Mouse (Mus musculus): ENCODE measurements around the gene 2210407C18Rik. TPM values are rescaled to one million over a fixed set of nuclear protein-coding genes. Genes with fewer than 3 reads are reported as not detected.
A peak's percentile ranks its signal among the peaks of the same experiment; 100 is the strongest.

2210407C18Rik gene
- polyA plus RNA-seq (2012; rRNA removed) (not detected in 2 replicates), polyA plus RNA-seq (2014; fragmentation: Nextera tagmentation; extraction: Ambion mirVana) (not detected in 2 replicates)

- no peak within 1 kb of the TSS for H3K4me2 ChIP-seq (ENCODE audit: low read depth)
- H3K27ac ChIP-seq = no peak within 1 kb of the TSS
- H3K9me3 ChIP-seq (ENCODE audit: control insufficient read depth, low read length) = no peaks in the 10 kb centered on the region
- no peaks in the 10 kb centered on the region for H3K36me3 ChIP-seq (replicated peaks; ENCODE audit: control insufficient read depth, insufficient read depth, low read depth)
- 76% methylated on average over 4 of the region's 4 CpGs for WGBS (ENCODE audit: insufficient replicate concordance)
- no peaks in the 10 kb centered on the region for H3K27me3 ChIP-seq (ENCODE audit: control insufficient read depth, insufficient read depth, low read length)
- DNase-seq (ENCODE audit: low read depth in 3 of 3, low spot score in 3 of 3) (no peak), ATAC-seq (ENCODE audit: insufficient read depth) (no peak)
- H3K4me3 ChIP-seq (ENCODE audit: insufficient read depth in 1 of 2, low read depth in 2 of 2, low read length in 2 of 2) = no peak within 1 kb of the TSS
- TF ChIP-seq CTCF (IDR thresholded peaks at IDR 0.05; ENCODE audit: low read depth) = no peak
- no peaks in the 10 kb centered on the region for H3K4me1 ChIP-seq (replicated peaks; ENCODE audit: control insufficient read depth in 2 of 2, insufficient read depth in 2 of 2, low read length in 1 of 2)
- H3K9ac ChIP-seq (replicated peaks) = no peak within 1 kb of the TSS
Measured at GRCm38 (mm10) chr11:58615975-58616374, at the start of gene 2210407C18Rik. Gene 2210407C18Rik, minus strand, starts transcription at chr11:58616075.

GRCm38 (mm10) chr11:58658596-58658995, 42.7 kb upstream of the 2210407C18Rik start, which contains the start of gene Olfr322:
Gene Olfr322, plus strand, starts transcription at chr11:58658782.
- Histone ChIP-seq H3K36me3 (replicated peaks; ENCODE audit: control insufficient read depth, insufficient read depth, low read depth) (no peaks in the 10 kb centered on the region), H3K9ac (replicated peaks) (no peak within 1 kb of the TSS), H3K4me3 (ENCODE audit: insufficient read depth in 1 of 2, low read depth in 2 of 2, low read length in 2 of 2) (no peak within 1 kb of the TSS), H3K27me3 (ENCODE audit: control insufficient read depth, insufficient read depth, low read length) (no peaks in the 10 kb centered on the region), H3K9me3 (ENCODE audit: control insufficient read depth, low read length) (no peaks in the 10 kb centered on the region), H3K4me1 (replicated peaks; ENCODE audit: control insufficient read depth in 2 of 2, insufficient read depth in 2 of 2, low read length in 1 of 2) (no peaks in the 10 kb centered on the region), H3K27ac (no peak within 1 kb of the TSS), H3K4me2 (ENCODE audit: low read depth) (no peak within 1 kb of the TSS)
- DNase-seq (ENCODE audit: low read depth in 3 of 3, low spot score in 3 of 3) = no peak
- ATAC-seq (ENCODE audit: insufficient read depth) = no peak
- WGBS (ENCODE audit: insufficient replicate concordance) = 73% methylated on average over 4 of the region's 4 CpGs
- TF ChIP-seq EP300 (IDR thresholded peaks at IDR 0.05; ENCODE audit: low read depth) = no peak
- no peak for TF ChIP-seq CTCF (IDR thresholded peaks at IDR 0.05; ENCODE audit: low read depth)

- Histone ChIP-seq H3K4me3 (ENCODE audit: insufficient read depth in 1 of 2, low read depth in 2 of 2, low read length in 2 of 2) (no peak overlapping the region), H3K36me3 (replicated peaks; ENCODE audit: control insufficient read depth, insufficient read depth, low read depth) (peaks cover 20% of the 10 kb centered on the region), H3K9me3 (ENCODE audit: control insufficient read depth, low read length) (no peaks in the 10 kb centered on the region), H3K4me2 (ENCODE audit: low read depth) (no peak overlapping the region), H3K27me3 (ENCODE audit: control insufficient read depth, insufficient read depth, low read length) (no peaks in the 10 kb centered on the region), H3K27ac (no peak overlapping the region), H3K9ac (replicated peaks) (no peak overlapping the region), H3K4me1 (replicated peaks; ENCODE audit: control insufficient read depth in 2 of 2, insufficient read depth in 2 of 2, low read length in 1 of 2) (no peaks in the 10 kb centered on the region)
- TF ChIP-seq CTCF (IDR thresholded peaks at IDR 0.05; ENCODE audit: low read depth) = no peak
- TF ChIP-seq EP300 (IDR thresholded peaks at IDR 0.05; ENCODE audit: low read depth) = no peak
- WGBS (ENCODE audit: insufficient replicate concordance) = 84% methylated on average over 3 of the region's 3 CpGs
- ATAC-seq (ENCODE audit: insufficient read depth) = no peak
- no peak for DNase-seq (ENCODE audit: low read depth in 3 of 3, low spot score in 3 of 3)
Measured at GRCm38 (mm10) chr11:58655151-58655550, 39.3 kb upstream of the 2210407C18Rik start.

- H3K4me3 ChIP-seq (ENCODE audit: insufficient read depth in 1 of 2, low read depth in 2 of 2, low read length in 2 of 2) = peak overlapping the region; percentile 7 to 77; a peak in 3 of 4 replicates
- no peak for TF ChIP-seq EP300 (IDR thresholded peaks at IDR 0.05; ENCODE audit: low read depth)
- TF ChIP-seq CTCF (IDR thresholded peaks at IDR 0.05; ENCODE audit: low read depth) = peak; percentile 99
- DNase-seq (ENCODE audit: low read depth in 3 of 3, low spot score in 3 of 3) = peak; percentile 82 to 90 (median 89)
- H3K27me3 ChIP-seq (ENCODE audit: control insufficient read depth, insufficient read depth, low read length) = no peaks in the 10 kb centered on the region
- peaks cover 57% of the 10 kb centered on the region for H3K36me3 ChIP-seq (replicated peaks; ENCODE audit: control insufficient read depth, insufficient read depth, low read depth)
- peak overlapping the region; percentile 98 for H3K27ac ChIP-seq
- peaks cover 19 to 23% of the 10 kb centered on the region in 2 experiments for H3K4me1 ChIP-seq (replicated peaks; ENCODE audit: control insufficient read depth in 2 of 2, insufficient read depth in 2 of 2, low read length in 1 of 2)
- peak overlapping the region; percentile 66 for H3K9ac ChIP-seq (replicated peaks)
- whole genome bisulfite sequencing (ENCODE audit: insufficient replicate concordance) = 24% methylated on average over 6 of the region's 6 CpGs
- no peak for ATAC-seq (ENCODE audit: insufficient read depth)
- H3K4me2 ChIP-seq (ENCODE audit: low read depth) = peak overlapping the region; percentile 75
- H3K9me3 ChIP-seq (ENCODE audit: control insufficient read depth, low read length) = no peaks in the 10 kb centered on the region
Measured at GRCm38 (mm10) chr11:58643350-58643749, 27.5 kb upstream of the 2210407C18Rik start.

GRCm38 (mm10) chr11:58641638-58642358, 25.9 kb upstream of the 2210407C18Rik start:
- Histone ChIP-seq H3K9ac (replicated peaks) (peak overlapping the region; percentile 98), H3K36me3 (replicated peaks; ENCODE audit: control insufficient read depth, insufficient read depth, low read depth) (peaks cover 41% of the 10 kb centered on the region), H3K9me3 (ENCODE audit: control insufficient read depth, low read length) (no peaks in the 10 kb centered on the region), H3K4me1 (replicated peaks; ENCODE audit: control insufficient read depth in 2 of 2, insufficient read depth in 2 of 2, low read length in 1 of 2) (peaks cover 20 to 24% of the 10 kb centered on the region in 2 experiments), H3K27me3 (ENCODE audit: control insufficient read depth, insufficient read depth, low read length) (no peaks in the 10 kb centered on the region), H3K27ac (peak overlapping the region; percentile 98), H3K4me2 (ENCODE audit: low read depth) (peak overlapping the region; percentile 75), H3K4me3 (ENCODE audit: insufficient read depth in 1 of 2, low read depth in 2 of 2, low read length in 2 of 2) (peak overlapping the region; percentile 77 to 80)
- TF ChIP-seq EP300 (IDR thresholded peaks at IDR 0.05; ENCODE audit: low read depth) (peak; percentile 95), CTCF (IDR thresholded peaks at IDR 0.05; ENCODE audit: low read depth) (no peak)
- 33% methylated on average over 13 of the region's 13 CpGs for WGBS (ENCODE audit: insufficient replicate concordance)
- ATAC-seq (ENCODE audit: insufficient read depth) (peak; percentile 97), DNase-seq (ENCODE audit: low read depth in 3 of 3, low spot score in 3 of 3) (peak; percentile 93 to 94 (median 94))

Measured in liver, embryonic 14.5 days (tissue).